ENCODE assay signal across 13 mouse cellular contexts in the genomic region with DNA sequence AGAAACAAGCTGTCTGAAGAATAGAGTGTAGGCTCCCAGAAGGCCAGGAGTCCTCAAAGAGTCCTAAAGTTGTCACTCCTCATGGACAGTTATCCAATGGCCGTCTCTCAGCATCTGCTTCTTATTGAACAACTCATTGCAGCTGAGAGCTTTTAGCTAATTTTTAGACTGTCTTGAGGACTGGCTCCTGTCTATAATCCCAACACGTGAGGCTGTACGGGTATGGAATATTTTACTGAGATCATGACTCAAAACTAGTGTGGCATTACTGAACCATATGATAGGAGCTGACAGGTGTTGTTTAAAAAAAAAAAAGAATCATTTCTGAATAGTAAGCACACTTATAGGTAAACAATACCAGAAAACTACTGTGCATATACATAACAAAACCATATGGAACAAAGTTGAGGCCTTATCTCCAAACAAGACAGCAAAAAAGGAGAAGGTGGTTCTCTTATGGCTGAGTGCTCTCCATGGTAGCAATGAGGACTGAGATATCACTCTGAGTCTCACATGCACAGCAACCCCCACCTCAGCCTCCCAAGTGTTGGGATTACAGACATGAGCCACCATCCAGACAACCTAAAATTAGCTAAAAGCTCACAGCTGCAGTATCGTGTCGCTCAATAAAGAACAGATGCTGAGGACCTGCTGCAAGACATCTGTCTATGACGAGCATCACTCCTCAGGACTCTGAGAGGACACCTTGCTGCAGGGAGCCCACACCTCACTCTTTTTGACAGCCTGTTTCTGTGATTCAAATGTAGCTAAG.
"Had no signal": no experiment of that assay in that cellular context is flagged by ENCODE, and none has a peak within 500 bp of the region (broad histone marks: within the 10 kb centered on the region; RNA-seq: fewer than 3 reads in every experiment).

No protein-coding gene starts in this region.

- H3K36me3 ChIP-seq: liver, embryonic 13.5 days; lung, embryonic 15.5 days; midbrain, embryonic 13.5 days; neural tube, embryonic 13.5 days; stomach, embryonic 15.5 days had no signal

- H3K4me3 ChIP-seq: left cerebral cortex, adult 2 months; liver, embryonic 13.5 days; lung, embryonic 15.5 days; midbrain, embryonic 13.5 days; neural tube, embryonic 13.5 days; stomach, embryonic 15.5 days had no signal

- ATAC-seq: liver, postnatal 0 days; midbrain, embryonic 13.5 days had no signal

- H3K27ac ChIP-seq: left cerebral cortex, adult 2 months; liver, embryonic 13.5 days; lung, embryonic 15.5 days; macrophage; midbrain, embryonic 13.5 days; neural tube, embryonic 13.5 days; stomach, embryonic 15.5 days had no signal

- H3K27me3 ChIP-seq: liver, embryonic 13.5 days; lung, embryonic 15.5 days; midbrain, embryonic 13.5 days; neural tube, embryonic 13.5 days; stomach, embryonic 15.5 days had no signal

- H3K9ac ChIP-seq: liver, embryonic 13.5 days; liver, postnatal 0 days; lung, embryonic 15.5 days; midbrain, embryonic 13.5 days; neural tube, embryonic 13.5 days; stomach, embryonic 15.5 days had no signal

- DNase-seq: kidney, postnatal 25 days; liver; liver, embryonic 13.5 days; liver, postnatal 0 days; lung, postnatal 14 days; right cerebral cortex, postnatal 14 days; thymus, postnatal 36 days had no signal

- H3K9me3 ChIP-seq: liver, embryonic 13.5 days; lung, embryonic 15.5 days; midbrain, embryonic 13.5 days; neural tube, embryonic 13.5 days; stomach, embryonic 15.5 days had no signal

- H3K4me2 ChIP-seq: liver, embryonic 13.5 days; lung, embryonic 15.5 days; midbrain, embryonic 13.5 days; neural tube, embryonic 13.5 days; stomach, embryonic 15.5 days had no signal
